Mouse (Mus musculus) E14TG2a.4 (cell line): ENCODE measurements around the gene Ctnnd1.
A peak's percentile ranks its signal among the peaks of the same experiment; 100 is the strongest.

ENCODE experiments used
- H3K27me3 ChIP-seq: 2 replicates; pipeline ENCODE4 v1.6.1; 2014; ENCODE audit warnings: low read length, control low read depth; ENCODE audit not compliant: insufficient read depth
- H3K36me3 ChIP-seq: 2 replicates; pipeline ENCODE4 v1.6.1; 2014; ENCODE audit warnings: low read length, control low read depth; ENCODE audit not compliant: insufficient read depth
- H3K4me1 ChIP-seq: replicated peaks from 2 replicates; pipeline ENCODE4 v1.6.1; 2014; ENCODE audit warnings: low read depth, low read length, control low read depth
- H3K4me3 ChIP-seq: replicated peaks from 2 replicates; pipeline ENCODE4 v1.5.1; 2014; ENCODE audit warnings: mild to moderate bottlenecking, low read length
- H3K9me3 ChIP-seq: 2 replicates; pipeline ENCODE4 v1.6.1; 2014; ENCODE audit warnings: low read length, control low read depth
- CTCF ChIP-seq: conservative IDR thresholded peaks from 2 replicates; pipeline ENCODE4 v1.5.1; 2014; ENCODE audit warnings: low read length
- NANOG ChIP-seq: IDR thresholded peaks from 2 replicates; pipeline ENCODE4 v1.6.1; 2014; ENCODE audit warnings: borderline replicate concordance, low read length, mixed read lengths
- POU5F1 ChIP-seq: IDR thresholded peaks from 2 replicates; pipeline ENCODE4 v1.6.1; 2014; ENCODE audit warnings: low read length, borderline replicate concordance

Ctnnd1 gene

DNA sequence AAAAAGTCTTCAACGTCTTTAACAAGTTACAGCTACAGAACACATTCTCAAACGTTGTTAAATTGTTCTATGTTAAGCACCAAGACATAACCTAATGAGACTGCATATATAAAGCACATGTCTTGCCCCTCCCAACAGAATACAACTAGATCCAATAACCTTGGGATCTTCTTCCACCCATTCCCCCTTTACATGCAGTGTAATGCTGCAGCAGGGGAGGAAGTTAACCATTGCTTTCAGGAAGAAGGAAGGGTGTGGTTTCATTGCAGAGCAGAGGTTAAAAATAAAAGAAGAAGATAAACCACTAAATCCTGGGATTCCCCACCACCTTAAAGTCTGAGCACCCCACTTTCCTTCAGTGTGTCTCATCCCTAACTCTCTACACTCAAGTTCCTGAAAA lies 27.9 kb downstream of the Ctnnd1 start:
- Histone ChIP-seq H3K27me3 (no peaks in the 10 kb centered on the region), H3K9me3 (no peaks in the 10 kb centered on the region), H3K4me1 (peaks cover 82% of the 10 kb centered on the region), H3K4me3 (peak overlapping the region; percentile 17; the same call in 1 of the 2 replicates), H3K36me3 (peaks cover 63% of the 10 kb centered on the region)
- TF ChIP-seq NANOG (no peak), POU5F1 (no peak), CTCF (no peak)

DNA sequence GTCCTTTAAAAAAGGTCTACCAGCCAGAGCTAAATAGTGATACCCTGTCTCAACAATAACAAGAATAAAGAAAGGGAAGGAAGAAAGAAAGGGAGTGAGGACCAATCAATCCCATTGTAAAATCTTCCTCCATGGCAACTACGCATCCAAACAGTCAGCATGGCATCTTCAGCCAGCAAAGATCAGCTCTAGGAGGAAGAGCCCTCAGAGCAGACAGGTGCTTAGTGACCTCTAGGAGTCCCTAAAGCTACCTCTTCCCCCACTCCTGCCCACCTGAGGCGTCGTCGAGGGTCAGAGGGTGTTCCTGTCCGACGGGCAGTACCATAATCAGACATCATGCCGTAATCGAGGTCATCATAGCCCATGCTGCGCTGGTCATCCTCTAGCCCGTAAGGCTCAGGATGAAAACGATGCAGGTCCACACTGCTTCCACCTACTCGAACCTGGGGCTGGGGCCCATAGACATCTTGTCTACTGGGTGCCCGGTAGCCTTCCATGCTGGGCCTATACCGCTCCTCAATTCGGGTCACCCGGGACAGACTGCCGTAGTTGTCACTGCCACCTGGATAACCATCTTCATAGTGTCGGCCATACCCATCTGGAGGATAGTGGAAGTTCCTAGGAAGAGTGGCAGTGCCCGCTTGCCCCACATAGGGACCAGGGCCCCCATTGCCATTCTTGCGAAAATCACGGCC lies 30.8 kb downstream of the Ctnnd1 start:
- peaks cover 59% of the 10 kb centered on the region for H3K4me1 ChIP-seq

DNA sequence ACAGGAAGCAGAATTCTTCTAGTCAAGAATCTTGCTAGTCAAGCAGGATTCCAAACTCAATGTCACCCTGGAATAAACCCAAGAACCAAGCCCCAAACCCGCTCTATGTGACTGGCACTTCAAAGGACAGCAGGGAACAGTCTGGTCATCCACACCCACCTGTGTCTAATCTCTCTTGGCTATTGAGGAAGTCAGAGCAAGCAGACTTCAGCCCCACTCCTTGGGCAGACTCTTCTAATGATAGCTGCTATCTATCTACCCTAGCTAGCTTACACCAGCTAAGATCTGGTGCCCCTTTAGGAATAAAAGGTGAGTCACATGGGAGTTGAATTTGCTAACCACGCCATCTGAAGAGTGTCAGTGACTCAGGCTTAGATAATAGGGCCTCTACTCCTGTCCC lies 31.7 kb downstream of the Ctnnd1 start:
- TF ChIP-seq NANOG (no peak), CTCF (no peak), POU5F1 (no peak)
- no peaks in the 10 kb centered on the region for H3K9me3 ChIP-seq
- no peak overlapping the region for H3K4me3 ChIP-seq
- peaks cover 87% of the 10 kb centered on the region for H3K36me3 ChIP-seq
- peaks cover 50% of the 10 kb centered on the region for H3K4me1 ChIP-seq
- H3K27me3 ChIP-seq = no peaks in the 10 kb centered on the region

More for the DNA sequence above, 30.8 kb downstream of the Ctnnd1 start:
- peaks cover 85% of the 10 kb centered on the region for H3K36me3 ChIP-seq
- H3K27me3 ChIP-seq = no peaks in the 10 kb centered on the region
- H3K4me3 ChIP-seq = no peak overlapping the region
- TF ChIP-seq POU5F1 (no peak), CTCF (no peak), NANOG (no peak)
- no peaks in the 10 kb centered on the region for H3K9me3 ChIP-seq

DNA sequence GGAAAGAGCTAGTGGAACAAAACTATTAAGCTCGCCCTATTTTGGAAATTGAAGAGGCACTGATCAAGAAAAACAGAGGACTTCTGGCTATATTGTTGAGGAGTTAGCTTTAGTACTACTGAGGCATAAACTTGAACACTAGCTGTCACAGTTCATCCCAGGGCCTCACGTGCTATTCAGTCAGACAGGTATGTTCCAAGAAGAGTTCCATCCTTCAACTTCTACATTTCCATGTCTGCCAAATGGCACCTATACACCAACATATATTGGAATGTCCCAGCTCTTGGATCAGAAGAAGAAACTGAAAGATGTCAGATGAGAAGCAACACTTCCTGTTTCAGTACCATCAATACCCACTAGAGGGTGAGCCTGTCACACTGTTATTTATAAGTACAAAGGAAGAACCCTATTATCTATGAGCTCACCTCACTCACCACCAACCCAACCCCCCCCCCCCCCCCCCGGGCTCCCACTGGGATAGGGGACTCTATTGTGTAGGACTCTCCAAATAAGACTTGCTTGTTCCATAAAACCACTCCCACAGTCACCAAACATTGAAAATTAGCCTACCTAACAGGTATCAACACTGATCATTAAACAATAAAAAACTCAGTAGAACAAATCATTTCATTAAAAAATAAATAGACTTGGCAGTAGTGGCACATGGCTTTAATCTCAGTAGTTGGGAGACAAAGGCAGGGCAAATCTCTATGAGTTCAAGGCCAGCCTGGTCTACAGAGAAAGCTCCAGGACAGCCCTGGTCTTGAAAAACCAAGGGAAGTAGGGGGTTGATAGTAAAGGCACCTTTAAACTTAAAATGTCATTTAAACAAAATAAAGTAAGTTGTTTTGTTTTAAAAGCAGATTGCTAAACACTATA lies 32.7 kb downstream of the Ctnnd1 start:
- H3K36me3 ChIP-seq = peaks cover 94% of the 10 kb centered on the region
- TF ChIP-seq NANOG (no peak), CTCF (peak; percentile 61)
- H3K27me3 ChIP-seq = no peaks in the 10 kb centered on the region
- H3K4me3 ChIP-seq = no peak overlapping the region
- H3K9me3 ChIP-seq = no peaks in the 10 kb centered on the region
- H3K4me1 ChIP-seq = peaks cover 40% of the 10 kb centered on the region

DNA sequence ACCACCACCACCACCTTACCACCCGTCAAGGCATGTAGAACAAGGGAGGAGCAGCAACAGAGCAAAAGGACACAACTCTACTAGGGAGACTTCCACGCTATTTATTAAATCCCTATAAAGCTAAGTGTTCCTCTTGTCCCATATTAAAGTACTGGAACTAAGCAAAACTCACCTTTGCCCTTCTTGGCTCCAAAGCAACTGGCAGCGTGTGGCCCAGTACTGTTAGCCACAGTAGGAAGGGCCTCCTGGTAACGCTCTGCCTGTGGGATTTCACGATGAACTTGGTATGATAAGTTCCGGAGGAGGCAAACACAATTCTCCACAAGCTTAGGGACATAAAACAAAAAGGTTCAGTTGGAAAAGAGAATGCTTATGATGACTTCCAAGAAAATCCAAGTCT lies 37.8 kb downstream of the Ctnnd1 start:
- H3K36me3 ChIP-seq = peaks cover 100% of the 10 kb centered on the region
- H3K27me3 ChIP-seq = no peaks in the 10 kb centered on the region
- no peaks in the 10 kb centered on the region for H3K9me3 ChIP-seq
- no peak overlapping the region for H3K4me3 ChIP-seq
- H3K4me1 ChIP-seq = peaks cover 8% of the 10 kb centered on the region
- TF ChIP-seq CTCF (no peak), POU5F1 (no peak), NANOG (no peak)

DNA sequence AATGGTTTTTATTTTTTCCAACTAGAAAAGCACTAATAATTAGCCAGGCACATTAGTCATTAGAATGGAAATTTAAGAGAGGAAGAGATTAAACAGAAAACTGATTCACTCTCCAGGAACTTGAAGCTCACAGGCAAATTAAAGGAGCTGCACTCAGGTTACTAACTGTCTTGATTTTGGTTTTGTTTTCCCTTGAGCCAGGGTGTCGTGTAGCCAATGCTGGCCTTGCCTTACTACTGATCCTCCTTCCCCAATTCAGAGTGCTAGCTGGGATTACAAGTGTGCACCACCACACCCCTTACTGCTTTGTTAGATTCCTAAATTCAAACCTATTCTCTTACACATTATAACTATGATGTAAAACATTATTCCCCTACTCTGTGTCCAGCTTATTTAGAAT lies 42.7 kb downstream of the Ctnnd1 start:
- H3K4me3 ChIP-seq = no peak overlapping the region
- H3K27me3 ChIP-seq = no peaks in the 10 kb centered on the region
- no peaks in the 10 kb centered on the region for H3K9me3 ChIP-seq
- TF ChIP-seq POU5F1 (no peak), CTCF (no peak), NANOG (no peak)
- peaks cover 11% of the 10 kb centered on the region for H3K4me1 ChIP-seq
- H3K36me3 ChIP-seq = peaks cover 95% of the 10 kb centered on the region

DNA sequence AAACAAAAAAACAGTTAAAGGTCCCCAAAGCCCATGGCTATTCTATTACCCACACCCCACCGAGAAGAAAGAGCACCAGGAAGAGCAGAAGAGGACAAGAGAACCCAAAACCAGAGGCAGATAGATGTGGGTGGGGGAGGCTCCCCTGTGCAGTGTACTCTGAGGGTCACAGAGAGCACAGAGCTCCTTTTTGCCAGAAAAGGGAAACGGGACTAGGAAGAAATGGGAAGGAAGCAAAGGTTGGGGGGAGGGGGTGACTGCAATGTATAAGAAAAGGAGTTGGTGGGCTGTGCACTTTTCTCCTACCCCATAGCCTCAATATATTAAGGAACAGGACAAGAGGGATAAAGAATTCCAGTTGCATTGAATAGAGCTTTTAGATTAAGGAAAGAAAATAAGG lies 49.6 kb downstream of the Ctnnd1 start:
- no peaks in the 10 kb centered on the region for H3K27me3 ChIP-seq
- no peak overlapping the region for H3K4me3 ChIP-seq
- TF ChIP-seq NANOG (no peak), CTCF (no peak), POU5F1 (no peak)
- no peaks in the 10 kb centered on the region for H3K9me3 ChIP-seq
- H3K36me3 ChIP-seq = peaks cover 83% of the 10 kb centered on the region
- peaks cover 11% of the 10 kb centered on the region for H3K4me1 ChIP-seq

DNA sequence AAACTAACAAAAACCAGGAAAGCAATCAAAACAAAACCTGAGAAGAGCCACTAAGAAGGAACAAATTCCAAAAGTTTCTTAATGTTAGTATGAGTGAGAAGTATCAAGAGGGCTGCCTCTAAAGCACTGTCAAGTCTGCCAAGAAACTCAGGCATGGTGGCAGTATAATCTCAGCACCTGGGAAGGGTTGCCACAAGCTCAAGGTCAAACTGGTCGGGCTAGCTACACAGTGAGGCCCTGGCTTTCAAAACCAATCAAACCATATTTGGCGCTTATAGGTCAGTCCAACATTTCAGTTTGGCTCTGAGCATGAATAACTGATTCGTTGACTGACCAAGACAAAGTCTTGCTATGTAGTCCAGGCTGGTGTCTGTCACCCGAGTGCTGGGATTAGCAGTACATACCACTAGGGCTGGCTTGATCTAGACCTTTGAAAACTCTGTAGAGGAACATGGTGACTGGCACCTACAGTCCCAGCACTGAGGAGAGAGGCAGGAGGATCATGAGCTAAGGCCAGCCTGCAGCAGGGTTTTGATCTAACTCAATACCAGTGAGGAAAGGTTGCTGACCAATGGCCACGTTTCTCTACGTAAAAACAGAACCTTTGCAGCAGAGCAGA lies 51.2 kb downstream of the Ctnnd1 start:
- Histone ChIP-seq H3K9me3 (no peaks in the 10 kb centered on the region), H3K4me3 (no peak overlapping the region), H3K4me1 (peaks cover 11% of the 10 kb centered on the region), H3K36me3 (peaks cover 76% of the 10 kb centered on the region), H3K27me3 (no peaks in the 10 kb centered on the region)
- no peak for TF ChIP-seq CTCF
- TF ChIP-seq NANOG = no peak
- no peak for TF ChIP-seq POU5F1
